Mouse (Mus musculus): Measurements from ENCODE around the gene Tmem208.
A peak's percentile ranks its signal among the peaks of the same experiment; 100 is the strongest.

Gene Tmem208

DNA sequence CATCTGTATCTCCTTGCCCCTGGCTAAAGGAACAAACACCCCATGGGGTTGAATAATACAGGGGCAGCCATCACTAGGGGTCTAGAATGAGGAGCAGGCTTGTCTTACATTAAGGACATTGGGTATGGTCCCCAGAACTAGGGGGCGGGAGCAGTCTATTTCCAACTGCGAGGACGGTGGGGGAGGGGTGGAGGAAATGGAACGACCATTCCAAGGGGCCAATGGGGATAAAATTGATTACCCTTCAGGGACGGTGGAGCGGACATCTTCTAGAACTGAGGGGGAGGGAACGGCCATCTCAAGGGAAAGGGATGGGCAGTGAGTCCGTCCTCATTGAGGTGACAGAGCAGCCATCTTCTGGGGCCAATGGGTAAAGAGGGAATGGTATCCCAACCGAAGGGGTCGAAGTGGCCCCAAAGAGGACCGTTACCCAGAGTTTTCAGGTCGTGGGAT is 487 bp upstream of the Tmem208 start:
- DNase-seq (ENCODE audit: low spot score in 2 of 2) = no peak

DNA sequence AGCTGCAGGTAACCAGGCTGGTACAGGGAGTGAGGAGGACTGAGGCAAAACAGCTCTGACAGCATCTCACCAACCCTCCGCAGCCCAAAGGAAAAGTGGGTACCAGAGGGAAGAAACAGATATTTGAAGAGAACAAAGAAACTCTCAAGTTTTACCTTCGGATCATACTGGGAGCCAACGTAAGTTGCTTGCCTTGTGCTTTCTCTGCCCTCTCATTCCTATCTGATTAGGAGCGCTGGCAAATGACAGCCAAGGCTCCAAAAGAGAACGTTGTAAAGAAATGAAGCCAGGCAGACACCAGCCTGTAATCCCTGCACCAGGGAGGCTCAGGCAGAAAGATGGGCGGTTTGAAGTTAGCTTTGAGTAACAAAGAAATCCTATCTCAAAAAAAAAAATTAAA is 814 bp downstream of the Tmem208 start:
- no peak for DNase-seq (ENCODE audit: low spot score in 2 of 2)

- DNase-seq (ENCODE audit: low spot score in 2 of 2) = no peak
Measured at GRCm38 (mm10) chr8:105330325-105330724, 4.2 kb downstream of the Tmem208 start.

GRCm38 (mm10) chr8:105331469-105331868 is 5.3 kb downstream of the Tmem208 start:
- DNase-seq (ENCODE audit: low spot score in 2 of 2) = no peak

DNA sequence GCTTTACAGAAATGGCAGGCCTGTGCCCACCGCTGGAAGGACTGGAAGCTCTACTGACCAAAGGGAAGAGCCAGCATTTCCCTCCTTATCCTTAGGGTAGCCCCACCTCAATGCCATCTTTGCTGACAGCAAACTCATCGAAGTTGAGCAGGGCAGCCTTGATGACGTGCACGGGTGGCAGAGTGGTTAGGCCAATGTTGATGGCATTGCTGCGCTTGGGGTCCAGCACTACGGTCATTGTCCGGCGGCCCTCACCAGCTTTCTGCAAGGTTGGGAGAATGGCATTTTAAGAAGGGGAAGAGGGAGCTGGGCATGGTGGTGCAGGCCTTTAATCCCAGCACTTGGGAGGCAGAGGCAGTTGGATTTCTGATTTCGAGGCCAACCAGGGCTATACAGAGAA is 5.8 kb downstream of the Tmem208 start:
- no peak for DNase-seq (ENCODE audit: low spot score in 2 of 2)

DNA sequence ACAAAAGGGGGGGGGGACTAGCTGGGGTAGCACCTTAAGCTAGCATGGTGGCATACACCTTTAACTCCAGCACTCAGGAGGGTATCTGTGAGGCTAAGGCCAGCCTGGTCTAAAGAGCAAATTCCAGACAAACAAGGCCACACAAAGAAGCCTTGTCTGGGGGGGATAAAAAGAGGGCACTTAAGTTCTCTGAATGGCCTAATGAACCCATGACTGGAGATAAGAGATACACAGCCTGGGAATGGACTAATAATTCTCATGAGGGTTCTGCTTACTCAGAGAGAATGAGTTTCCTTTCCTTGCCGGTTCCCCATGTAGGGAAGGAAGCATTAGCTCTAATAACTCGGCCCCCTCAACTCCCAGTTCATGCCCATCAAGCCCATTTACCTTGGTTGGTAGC is 6.4 kb downstream of the Tmem208 start:
- DNase-seq (ENCODE audit: low spot score in 2 of 2) = no peak

- no peak for DNase-seq (ENCODE audit: low spot score in 2 of 2)
Measured at GRCm38 (mm10) chr8:105336373-105337130, 10.4 kb downstream of the Tmem208 start.

GRCm38 (mm10) chr8:105338992-105339391 is 12.8 kb downstream of the Tmem208 start:
- DNase-seq (ENCODE audit: low spot score in 2 of 2) = no peak

DNA sequence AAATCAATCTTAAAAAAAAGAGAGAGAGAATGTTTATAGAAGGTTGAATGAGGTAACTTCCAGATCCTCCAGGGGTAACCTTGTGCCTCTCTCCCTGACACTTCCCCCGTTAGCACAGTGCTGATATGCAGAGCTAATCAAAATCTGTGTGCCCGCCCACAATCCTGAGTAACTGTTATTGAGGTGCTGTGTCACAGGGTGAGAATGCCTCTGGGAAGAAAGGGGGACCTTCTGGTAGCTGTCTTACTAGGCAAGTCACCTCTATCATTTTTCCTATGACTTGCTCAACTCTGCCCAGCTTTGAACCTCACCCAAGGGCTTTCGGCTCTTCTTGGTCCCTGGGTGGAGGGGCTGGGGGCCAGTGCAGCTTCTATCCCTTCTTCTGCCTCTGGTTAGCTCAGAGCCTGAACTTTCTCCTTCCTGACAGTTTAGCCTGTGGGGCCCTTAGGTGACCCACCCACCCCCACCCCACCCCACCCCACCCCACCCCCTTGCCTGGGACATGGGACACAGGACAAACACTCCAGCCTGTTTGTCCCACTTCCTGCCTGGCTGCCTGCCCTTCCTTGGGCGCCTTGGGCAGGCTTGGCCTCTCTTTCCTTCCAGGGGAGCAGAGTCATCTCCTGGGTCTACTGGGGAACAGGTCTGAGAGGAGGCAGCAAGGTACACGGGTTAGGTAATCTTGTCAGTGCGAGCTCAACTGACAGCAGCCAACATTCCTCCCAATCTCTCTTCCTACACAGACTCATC is 13.9 kb downstream of the Tmem208 start:
- no peak for DNase-seq (ENCODE audit: low spot score in 2 of 2)

DNA sequence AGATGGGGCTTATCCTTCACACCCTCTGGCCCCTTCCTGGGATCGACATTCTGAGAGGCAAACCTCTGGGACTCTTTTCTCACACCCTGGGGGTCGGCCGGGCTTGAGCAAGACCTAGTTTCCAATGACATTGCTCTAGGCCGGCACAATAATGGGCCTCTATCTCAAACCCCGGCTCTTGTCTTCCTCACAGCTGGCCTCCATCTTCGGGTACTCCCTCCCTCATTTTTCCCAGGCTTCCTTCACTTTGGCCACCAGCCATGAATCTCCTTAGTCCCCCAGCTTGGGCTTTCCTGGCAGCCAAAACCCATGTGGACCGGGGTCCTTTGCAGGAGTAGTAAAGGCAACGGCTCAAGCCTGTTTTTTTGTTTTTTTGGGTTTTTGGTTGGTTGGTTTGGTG is 15.2 kb downstream of the Tmem208 start:
- DNase-seq (ENCODE audit: low spot score in 2 of 2) = no peak

- no peak for DNase-seq (ENCODE audit: low spot score in 2 of 2)
Measured at GRCm38 (mm10) chr8:105342768-105343167, 16.6 kb downstream of the Tmem208 start.

- DNase-seq (ENCODE audit: low spot score in 2 of 2) = no peak
Measured at GRCm38 (mm10) chr8:105343791-105344574, 17.8 kb downstream of the Tmem208 start.

- DNase-seq (ENCODE audit: low spot score in 2 of 2) = peak in 1 of 2 experiments; percentile 31
Measured at GRCm38 (mm10) chr8:105345061-105345975, 19.2 kb downstream of the Tmem208 start.

DNA sequence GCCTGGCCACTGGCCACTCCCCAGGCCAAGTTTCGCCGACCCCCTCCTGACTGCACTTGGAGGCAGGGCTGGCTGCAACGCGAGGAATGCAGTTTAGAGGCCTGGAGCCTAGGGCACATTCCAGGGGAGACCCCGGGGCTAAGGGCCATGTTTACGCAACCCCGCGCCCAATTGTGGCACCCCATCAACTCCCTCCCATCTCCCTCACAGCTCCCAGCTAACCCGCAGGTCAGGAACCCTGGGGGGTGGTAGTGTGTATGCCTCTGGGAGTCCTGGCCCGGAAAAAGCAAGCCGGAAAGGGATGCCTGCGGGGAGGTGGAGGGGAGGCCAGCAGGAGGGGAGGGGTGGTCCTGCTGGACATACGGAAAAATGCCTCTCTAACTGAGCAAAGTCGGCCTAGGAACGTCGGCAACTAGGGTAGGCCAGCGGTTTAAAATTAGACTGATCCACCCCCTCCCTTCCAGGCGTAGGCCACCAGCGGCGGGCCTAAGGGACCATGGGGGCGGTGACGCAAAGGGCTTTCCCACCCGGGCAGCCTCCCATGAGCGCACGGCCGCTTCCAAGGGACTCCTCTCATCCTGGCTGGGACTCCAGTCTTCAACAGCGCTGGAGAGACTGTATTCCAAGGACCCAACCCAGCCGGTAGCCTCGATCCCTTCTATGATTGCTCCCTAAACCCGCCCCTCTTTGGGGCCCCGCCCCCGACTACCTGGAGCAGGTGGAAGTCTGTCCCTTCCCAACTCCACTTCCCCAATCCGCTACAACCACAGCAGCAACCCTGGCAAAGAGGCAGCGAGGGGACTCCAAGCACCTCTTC is 20.7 kb downstream of the Tmem208 start:
- DNase-seq (ENCODE audit: low spot score in 2 of 2) = peak in 1 of 2 experiments; percentile 38

DNA sequence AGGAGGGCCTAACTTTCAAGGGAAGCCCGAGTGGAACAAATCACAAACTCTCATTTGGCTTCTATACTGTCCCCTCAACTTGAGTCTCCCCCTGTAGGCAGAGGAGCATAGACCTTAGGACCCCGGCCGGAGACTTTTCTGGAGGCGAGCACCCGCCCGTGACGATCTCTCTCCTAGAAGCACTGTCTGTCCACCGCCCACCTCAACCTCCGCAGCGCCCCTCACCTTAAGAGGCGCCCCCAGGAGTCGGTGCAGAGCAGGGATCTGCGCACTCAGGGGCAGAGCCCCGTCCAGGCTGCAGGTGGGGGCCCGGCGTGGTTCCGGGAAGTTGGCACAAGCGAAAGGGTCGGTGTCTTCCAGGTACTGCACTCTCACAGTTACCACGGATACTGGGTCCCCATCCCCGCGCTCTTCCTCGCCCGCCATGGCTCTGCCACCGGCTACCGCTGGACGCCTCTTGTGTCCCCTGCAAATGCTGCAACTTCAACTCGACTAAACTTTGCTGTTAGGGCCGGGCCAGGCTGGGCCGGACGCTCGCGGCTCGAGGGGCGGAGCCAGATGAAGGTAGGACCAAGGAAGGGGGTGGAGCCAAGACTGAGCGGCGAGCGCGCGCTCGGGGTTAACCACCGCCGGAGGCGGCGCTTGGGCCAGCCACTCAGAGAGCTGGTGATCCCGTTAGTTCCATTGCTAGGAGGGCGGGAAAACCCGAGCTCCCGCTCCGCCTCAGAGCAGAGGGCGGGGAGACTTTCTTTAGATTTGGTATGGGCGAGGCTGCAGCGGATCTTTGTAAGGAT is 21.5 kb downstream of the Tmem208 start, which contains the start of gene Fhod1:
Gene Fhod1, minus strand, starts transcription at position 526 of the 794 bp plus-strand sequence.
- peak; percentile 66 to 87 for DNase-seq (ENCODE audit: low spot score in 2 of 2)

DNA sequence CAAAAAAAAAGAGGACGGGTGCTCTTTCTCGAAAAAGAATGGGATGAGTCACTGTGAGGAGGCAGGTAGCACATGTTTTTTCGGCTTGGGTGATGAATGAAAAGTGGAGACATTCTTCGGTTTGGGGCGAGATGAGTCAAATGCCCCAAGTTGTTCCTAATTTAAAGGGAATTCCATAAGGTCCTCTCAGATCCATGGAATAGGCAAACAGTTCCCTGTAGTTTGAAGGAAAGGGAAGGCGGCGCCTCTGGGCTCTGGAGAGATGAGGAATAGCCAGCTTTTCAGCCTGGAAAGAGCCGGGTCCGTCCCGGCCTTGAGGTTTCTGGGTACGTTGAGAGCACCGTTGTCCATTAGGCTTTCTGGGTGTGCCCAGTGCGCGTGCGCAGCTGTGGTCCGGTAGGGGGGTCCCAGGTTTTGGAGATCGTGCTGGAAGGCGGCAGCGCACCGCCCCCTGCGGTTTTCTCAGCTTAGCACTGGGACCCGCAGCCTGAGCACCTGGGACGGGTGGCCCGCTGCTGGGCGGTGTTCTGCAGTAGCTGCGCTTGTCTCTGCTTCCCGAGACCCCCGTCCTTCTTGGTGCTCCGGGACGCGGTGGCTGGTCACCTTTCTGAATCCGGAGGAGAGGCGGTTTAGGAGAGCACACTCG is 22.4 kb downstream of the Tmem208 start, which contains the start of gene Slc9a5:
Gene Slc9a5, plus strand, starts transcription at position 394 of the 646 bp plus-strand sequence.
- peak in 1 of 2 experiments; percentile 49 for DNase-seq (ENCODE audit: low spot score in 2 of 2)

- DNase-seq (ENCODE audit: low spot score in 2 of 2) = peak in 1 of 2 experiments; percentile 34
Measured at GRCm38 (mm10) chr8:105349096-105349771, 23.1 kb downstream of the Tmem208 start.

DNA sequence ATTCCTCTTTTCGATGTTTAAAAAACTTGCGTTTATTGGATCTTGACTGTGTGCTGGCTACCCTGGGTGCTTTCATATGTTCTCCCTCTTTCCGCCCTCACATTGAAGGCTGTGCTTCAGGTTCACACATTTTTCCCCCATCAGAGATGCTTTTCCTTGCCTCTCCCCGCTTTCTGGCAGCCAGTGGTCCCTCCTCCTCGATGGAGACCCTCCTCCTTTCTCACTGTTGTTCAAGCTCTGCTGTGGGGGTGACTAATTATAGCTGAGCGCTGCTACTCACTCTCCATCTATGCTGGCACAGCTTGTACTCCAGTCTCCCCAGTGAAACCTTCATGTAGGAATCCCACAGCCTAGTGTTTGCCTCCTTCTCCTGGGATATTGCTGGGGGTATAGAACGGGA is 24.0 kb downstream of the Tmem208 start:
- no peak for DNase-seq (ENCODE audit: low spot score in 2 of 2)
